Mouse (Mus musculus) midbrain, postnatal 0 days (tissue): ENCODE data around the gene Ccr2. TPM values are rescaled to one million over a fixed set of nuclear protein-coding genes. Genes with fewer than 3 reads are reported as not detected.
"Not testable (repeated sequence)": the region's sequence is repeated elsewhere in the genome, so short reads cannot be mapped to it uniquely, and the experiment has no call there.

Experiments
- ATAC-seq: fragments of 200-750 bp; cut with Nextera tagmentation; 2 replicates; pipeline ENCODE4 v1.8.0; 2017; ENCODE audit warnings: moderate number of reproducible peaks, mild to moderate bottlenecking, moderate TSS enrichment, moderate library complexity; ENCODE audit not compliant: low FRiP score
- DNase-seq: peaks from one replicate; pipeline ENCODE4 v3.0.0-alpha.2; 2015; ENCODE audit warnings: low spot score
- H3K27ac ChIP-seq: fragments of 300-500 bp; sonication (generic); 2 replicates; pipeline ENCODE4 v1.5.1; 2014; ENCODE audit warnings: low read depth, mild to moderate bottlenecking, low read length, mixed read lengths
- H3K27me3 ChIP-seq: fragments of 300-500 bp; sonication (generic); 2 replicates; pipeline ENCODE4 v1.6.1; 2014; ENCODE audit warnings: low read length, control low read depth, mixed read lengths; ENCODE audit not compliant: insufficient read depth
- H3K36me3 ChIP-seq: fragments of 300-500 bp; sonication (generic); 2 replicates; pipeline ENCODE4 v1.6.1; 2014; ENCODE audit warnings: low read length, control low read depth, mixed read lengths; ENCODE audit not compliant: insufficient read depth
- H3K4me1 ChIP-seq: fragments of 300-500 bp; sonication (generic); 2 replicates; pipeline ENCODE4 v1.6.1; 2014; ENCODE audit warnings: mild to moderate bottlenecking, control low read depth, antibody characterized with exemption, low read length, mixed read lengths; ENCODE audit not compliant: insufficient read depth
- H3K4me2 ChIP-seq: fragments of 300-500 bp; sonication (generic); 2 replicates; pipeline ENCODE4 v1.6.1; 2014; ENCODE audit warnings: low read depth, mild to moderate bottlenecking, low read length, mixed read lengths; ENCODE audit not compliant: poor library complexity, severe bottlenecking
- H3K4me3 ChIP-seq: fragments of 300-500 bp; sonication (generic); 2 replicates; pipeline ENCODE4 v1.5.1; 2014; ENCODE audit warnings: low read depth, mild to moderate bottlenecking, low read length, moderate library complexity
- H3K9ac ChIP-seq: fragments of 300-500 bp; sonication (generic); replicated peaks from 2 replicates; pipeline ENCODE4 v1.6.1; 2014; ENCODE audit warnings: mild to moderate bottlenecking, low read length, moderate library complexity, mixed read lengths; ENCODE audit not compliant: poor library complexity, severe bottlenecking
- H3K9me3 ChIP-seq: fragments of 300-500 bp; sonication (generic); 2 replicates; pipeline ENCODE4 v1.6.1; 2016; ENCODE audit warnings: low read length, control low read depth
- CTCF ChIP-seq: IDR thresholded peaks from 2 replicates; pipeline ENCODE4 v1.5.1; 2016; ENCODE audit warnings: antibody characterized with exemption, mild to moderate bottlenecking
- WGBS: fragments of 180-500 bp; shearing (Covaris S2); extraction: QIAGEN DNeasy Blood & Tissue Kit; methylation state at CpG from one replicate; pipeline ENCODE4 v1.1.7; 2014; 5-methylcytosine and 5-hydroxymethylcytosine counted together
- polyA plus RNA-seq: library from polyadenylated mRNA; unstranded; fragments of >200 nt; fragmentation: Nextera tagmentation; extraction: Ambion mirVana; gene quantifications from 2 replicates; pipeline ENCODE4 v1.2.1, GENCODE M21; 2015
- total RNA-seq: library from RNA; depleted of rRNA; stranded (reverse); fragments of >200 nt; gene quantifications from 2 replicates; pipeline ENCODE4 v1.2.3, GENCODE M21; 2014; rRNA removed

The Ccr2 gene
- total RNA-seq: 0.05 TPM in 1 of 2 replicates, not detected in the other
- 0.04 and 0.09 TPM in 2 replicates for polyA plus RNA-seq

DNA sequence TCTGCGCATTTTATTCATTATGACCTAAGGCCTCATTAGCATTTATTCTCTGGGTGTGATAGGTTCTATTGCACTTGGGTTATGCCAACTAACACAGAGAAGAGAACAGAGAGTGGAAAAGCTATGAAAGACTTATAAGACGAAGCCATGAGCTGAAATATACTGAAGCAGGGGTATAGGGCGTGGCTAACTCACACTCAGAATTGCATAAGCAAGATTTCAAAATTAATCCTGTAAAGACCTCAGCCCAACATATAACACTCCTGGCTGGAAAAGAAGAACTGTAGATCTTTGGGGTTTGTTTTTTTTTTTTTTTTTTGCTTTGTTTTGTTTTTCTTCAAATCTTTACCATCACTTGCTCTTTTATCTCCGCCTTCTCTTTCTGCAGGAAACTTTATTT lies at the start of gene Ccr2:
Gene Ccr2, plus strand, starts transcription at position 228 of the 400 bp plus-strand sequence.
- H3K27ac ChIP-seq: no peak within 1 kb of the TSS
- H3K9ac ChIP-seq: no peak within 1 kb of the TSS
- H3K4me3 ChIP-seq: no peak within 1 kb of the TSS
- no peaks in the 10 kb centered on the region for H3K9me3 ChIP-seq
- WGBS: 94% methylated on average over 4 of the region's 4 CpGs
- no peaks in the 10 kb centered on the region for H3K27me3 ChIP-seq
- no peak for TF ChIP-seq CTCF
- H3K4me2 ChIP-seq: no peak within 1 kb of the TSS
- no peaks in the 10 kb centered on the region for H3K36me3 ChIP-seq
- DNase-seq: no peak
- H3K4me1 ChIP-seq: no peaks in the 10 kb centered on the region
- no peak for ATAC-seq

- Histone ChIP-seq H3K9ac (no peak overlapping the region), H3K9me3 (no peaks in the 10 kb centered on the region), H3K27ac (no peak overlapping the region), H3K36me3 (no peaks in the 10 kb centered on the region), H3K27me3 (no peaks in the 10 kb centered on the region), H3K4me2 (no peak overlapping the region), H3K4me3 (no peak overlapping the region), H3K4me1 (no peaks in the 10 kb centered on the region)
- 69% methylated on average over 2 of the region's 2 CpGs for WGBS
- no peak for DNase-seq
- no peak for ATAC-seq
- TF ChIP-seq CTCF: no peak
Measured at GRCm38 (mm10) chr9:124053532-124053931, 48.2 kb upstream of the Ccr2 start.

- Histone ChIP-seq H3K9ac (no peak overlapping the region), H3K9me3 (no peaks in the 10 kb centered on the region), H3K27ac (no peak overlapping the region), H3K27me3 (no peaks in the 10 kb centered on the region), H3K4me3 (no peak overlapping the region), H3K36me3 (no peaks in the 10 kb centered on the region), H3K4me2 (no peak overlapping the region), H3K4me1 (no peaks in the 10 kb centered on the region)
- no peak for TF ChIP-seq CTCF
- 88% methylated on average over 3 of the region's 3 CpGs for WGBS
- ATAC-seq (no peak), DNase-seq (no peak)
Measured at GRCm38 (mm10) chr9:124056158-124056709, 45.5 kb upstream of the Ccr2 start.

DNA sequence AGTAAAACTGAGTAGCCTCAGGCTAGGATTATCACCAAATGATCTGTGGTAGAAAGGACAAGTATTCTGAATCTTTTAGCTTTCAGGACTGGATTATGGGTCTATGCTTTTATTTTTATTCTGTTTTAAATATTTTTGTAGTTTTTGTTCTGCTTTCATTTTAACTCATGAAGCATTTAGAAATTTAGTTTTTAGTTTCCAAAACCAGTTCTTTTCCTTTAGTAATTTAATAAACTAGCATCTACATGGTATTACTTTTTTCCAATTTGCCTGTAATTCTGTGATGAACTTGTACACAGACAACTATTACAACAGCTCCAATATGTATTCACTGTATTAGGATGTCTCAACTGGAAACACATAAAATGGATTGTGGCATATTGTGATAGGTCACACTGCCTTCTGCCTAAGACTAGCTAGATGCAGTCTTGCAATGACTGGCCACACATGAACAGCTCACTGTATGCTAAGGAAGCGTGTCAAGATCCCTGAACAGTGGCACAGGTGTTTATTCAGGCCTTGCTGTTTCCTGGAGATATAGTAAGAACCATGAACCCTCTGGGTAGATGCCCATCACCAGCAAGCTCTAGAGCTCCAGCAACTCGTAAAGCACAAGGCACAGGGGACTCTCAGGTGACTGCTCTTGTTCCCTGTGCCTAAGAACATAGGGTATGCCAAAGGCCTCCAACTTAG lies 41.9 kb upstream of the Ccr2 start:
- H3K9me3 ChIP-seq: no peaks in the 10 kb centered on the region
- ATAC-seq: no peak
- 82% methylated on average over 2 of the region's 2 CpGs for WGBS

DNA sequence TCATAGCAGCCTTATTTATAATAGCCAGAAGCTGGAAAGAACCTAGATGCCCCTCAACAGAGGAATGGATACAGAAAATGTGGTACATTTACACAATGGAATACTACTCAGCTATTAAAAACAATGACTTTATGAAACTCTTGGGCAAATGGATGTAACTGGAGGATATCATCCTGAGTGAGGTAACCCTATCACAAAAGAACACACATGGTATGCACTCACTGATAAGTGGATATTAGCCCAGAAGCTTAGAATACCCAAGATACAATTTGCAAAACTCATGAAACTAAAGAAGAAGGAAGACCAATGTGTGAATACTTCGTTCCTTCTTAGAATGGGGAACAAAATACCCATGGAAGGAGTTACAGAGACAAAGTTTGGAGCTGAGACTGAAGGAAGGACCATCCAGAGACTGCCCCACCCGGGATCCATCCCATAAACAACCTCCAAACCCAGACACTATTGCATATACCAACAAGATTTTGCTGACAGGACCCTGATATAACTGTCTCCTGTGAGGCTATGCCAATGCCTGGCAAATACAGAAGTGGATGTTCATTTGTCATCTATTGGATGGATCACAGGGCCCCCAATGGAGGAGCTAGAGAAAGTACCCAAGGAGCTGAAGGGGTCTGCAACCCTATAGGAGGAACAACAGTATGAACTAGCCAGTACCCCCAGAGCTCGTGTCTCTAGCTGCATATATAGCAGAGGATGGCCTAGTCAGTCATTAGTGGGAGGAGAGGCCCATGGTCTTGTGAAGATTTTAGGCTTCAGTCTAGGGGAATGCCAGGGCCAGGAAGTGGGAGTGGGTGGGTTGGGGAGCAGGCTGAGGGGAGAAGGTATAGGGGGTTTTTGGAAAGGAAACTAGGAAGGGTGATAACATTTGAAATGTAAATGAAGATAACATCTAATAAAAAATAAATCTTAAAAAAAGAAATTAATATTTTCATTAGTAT lies 40.0 kb upstream of the Ccr2 start:
- not testable (repeated sequence) for H3K27me3 ChIP-seq, DNase-seq, H3K4me3 ChIP-seq, H3K9ac ChIP-seq, H3K36me3 ChIP-seq, H3K27ac ChIP-seq, H3K4me1 ChIP-seq, H3K4me2 ChIP-seq, H3K9me3 ChIP-seq, ATAC-seq
- 65% methylated on average over 3 of the region's 3 CpGs for WGBS

More for the DNA sequence above, 41.9 kb upstream of the Ccr2 start:
- Histone ChIP-seq H3K4me3 (no peak overlapping the region), H3K36me3 (no peaks in the 10 kb centered on the region), H3K9ac (no peak overlapping the region), H3K4me1 (no peaks in the 10 kb centered on the region), H3K27me3 (no peaks in the 10 kb centered on the region), H3K4me2 (no peak overlapping the region), H3K27ac (no peak overlapping the region)
- no peak for TF ChIP-seq CTCF
- DNase-seq: no peak
